Mouse (Mus musculus): ENCODE results near the gene Ablim1. TPM values are rescaled to one million over a fixed set of nuclear protein-coding genes. Genes with fewer than 3 reads are reported as not detected.

The Ablim1 gene
- total and polyA plus RNA-seq, 3 experiments, result 15.8 to 39.9 (median 33.6) TPM

DNA sequence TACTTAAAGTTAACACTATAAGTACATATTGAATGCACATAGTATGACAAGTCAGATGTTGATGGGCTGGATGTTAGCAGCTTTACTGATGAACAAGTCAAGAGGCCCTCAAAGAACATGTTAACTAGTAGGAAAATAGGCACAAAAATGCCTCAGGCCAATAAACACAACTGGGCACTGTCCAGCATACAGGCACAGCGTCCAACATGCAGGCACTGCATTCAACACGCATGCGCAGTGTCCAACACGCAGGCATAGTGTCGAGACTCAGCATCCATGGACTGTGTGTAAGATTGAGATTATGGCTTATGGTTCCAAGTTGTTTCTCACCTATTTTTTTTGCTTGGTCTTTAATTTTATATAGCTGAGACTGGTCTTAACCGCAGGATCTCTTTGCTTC lies 92.1 kb downstream of the Ablim1 start:
- no peak for DNase-seq

DNA sequence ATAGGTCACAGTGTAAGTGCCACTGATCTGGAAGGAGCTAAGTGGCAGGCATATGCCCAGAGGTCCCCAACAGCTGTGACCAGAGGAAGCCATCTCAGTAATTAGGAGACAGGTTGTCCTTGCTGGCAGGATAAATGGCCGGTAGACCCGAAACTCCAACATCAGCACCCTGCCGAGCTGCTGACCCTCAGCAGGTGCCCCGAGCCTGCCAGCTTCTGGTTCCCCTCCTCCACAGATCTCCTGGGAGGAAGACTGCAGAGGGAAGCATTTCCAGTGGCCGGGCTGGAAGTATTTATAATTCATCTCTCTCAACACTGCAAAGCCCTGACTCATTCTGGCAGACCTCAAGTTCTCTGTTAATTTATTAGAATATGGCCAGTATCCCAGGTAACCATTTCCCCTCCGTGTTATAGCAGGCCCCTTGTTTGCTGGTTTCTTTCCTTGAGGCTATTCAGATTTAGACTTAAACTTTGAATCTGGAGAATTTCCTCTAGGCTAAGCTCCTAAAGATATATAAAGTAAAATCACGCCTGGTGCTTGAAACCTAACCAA lies 93.0 kb downstream of the Ablim1 start:
- DNase-seq, result no peak

DNA sequence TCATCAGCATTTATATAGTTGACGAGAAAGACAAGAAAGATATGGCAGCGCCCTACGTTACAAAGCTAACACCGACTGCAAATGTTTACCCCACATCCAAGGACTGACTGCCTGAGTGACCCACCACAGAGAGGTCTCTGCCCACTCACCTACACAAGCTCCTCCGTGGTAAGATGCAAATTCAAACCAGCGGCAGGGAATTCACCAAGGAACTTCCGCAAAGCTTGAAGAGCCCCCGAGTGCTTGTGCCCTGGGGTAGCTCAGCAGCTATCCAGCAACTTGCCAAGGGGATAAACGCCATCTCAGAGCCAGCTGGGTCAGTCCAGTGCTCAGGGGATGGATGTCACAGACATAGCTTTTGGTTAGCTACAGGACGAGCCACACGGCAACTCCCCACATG lies 95.0 kb downstream of the Ablim1 start:
- DNase-seq, result no peak

DNA sequence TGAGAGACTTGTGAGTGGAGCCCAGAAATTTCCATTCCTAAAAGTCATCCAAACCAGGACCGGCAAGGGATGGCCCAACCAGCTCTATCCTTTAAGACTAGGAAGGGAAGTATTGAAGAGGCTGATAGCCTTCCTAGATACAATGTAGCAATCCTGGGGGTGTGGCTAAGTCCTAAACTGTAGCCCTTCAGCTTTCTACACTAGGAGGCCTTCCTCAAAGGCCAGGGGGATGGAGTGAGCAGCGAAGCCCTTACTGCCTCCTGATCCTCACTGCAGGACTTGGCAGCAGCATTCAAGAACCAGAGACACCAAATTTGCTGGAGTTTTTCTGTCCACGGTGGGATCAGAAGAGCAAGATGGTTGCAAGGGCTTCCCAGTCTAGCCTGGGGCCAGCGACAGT lies 97.6 kb downstream of the Ablim1 start:
- no peak for DNase-seq

DNA sequence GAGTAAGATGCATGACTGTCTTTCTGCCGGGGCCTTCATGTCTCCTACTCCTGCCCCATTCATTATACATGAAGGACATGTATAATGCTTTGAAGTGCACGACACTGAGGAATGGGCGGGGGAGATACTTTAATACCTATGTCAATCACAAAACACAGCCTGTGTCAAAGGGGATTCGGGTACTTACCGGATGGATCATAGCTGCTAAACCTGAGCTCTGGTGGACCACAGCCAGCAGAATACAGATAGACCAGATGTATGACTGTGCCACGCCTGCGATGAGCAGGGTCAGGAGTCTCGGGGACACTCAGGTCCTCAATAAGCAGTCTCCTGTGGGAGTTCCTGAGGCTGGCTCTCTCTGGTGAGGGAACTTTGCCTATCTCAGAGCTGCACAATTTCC lies 99.2 kb downstream of the Ablim1 start:
- no peak for DNase-seq

DNA sequence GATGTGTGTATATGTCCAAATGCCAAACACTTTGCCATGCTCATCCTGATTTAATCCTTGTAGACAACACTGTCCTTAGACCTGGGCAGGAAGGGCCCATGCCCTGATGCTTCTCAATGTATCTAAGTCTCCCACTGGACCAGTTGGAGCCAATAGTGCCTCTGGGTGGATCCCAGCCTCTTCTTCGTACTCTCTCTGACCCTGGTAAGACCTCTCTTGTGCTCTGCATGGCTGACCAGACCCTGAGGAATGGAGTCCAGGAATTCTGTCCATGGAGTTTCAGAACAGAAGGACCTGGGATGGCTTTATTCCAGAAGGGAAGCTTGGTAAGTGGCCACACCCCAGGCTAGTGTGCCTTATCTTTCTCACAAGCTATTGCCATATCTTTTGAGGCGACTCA lies 102.3 kb downstream of the Ablim1 start:
- no peak for DNase-seq

DNA sequence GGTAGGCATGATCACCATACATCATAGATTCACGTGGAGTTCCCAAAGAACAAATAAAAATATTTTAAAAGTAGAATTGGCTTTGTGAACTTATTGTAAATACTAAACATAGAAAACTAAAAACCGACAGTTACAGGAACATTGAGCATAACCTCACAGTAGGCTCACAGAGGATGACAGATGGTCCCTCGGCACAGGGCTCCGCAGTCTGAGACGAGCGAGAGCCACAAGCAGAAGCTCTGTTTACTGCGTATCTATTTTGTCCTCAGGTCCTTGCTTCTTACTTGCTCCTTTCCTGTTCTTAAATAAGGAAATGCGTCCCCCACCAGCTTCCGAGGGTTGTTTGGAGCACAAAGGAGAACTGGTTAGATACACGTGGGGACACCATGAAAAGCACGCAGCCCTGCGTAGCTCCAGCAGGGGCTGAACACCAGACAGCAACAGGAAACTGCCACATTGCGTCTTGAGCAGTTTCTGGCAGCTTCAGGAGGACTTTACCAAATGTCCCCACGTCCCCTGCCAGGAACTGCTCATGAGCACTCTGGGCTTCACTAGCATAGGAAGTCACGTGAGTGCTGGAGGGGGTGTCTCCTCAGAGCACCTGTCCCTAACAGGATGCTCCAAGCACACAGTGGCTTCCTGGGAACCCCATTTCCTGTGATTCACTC lies 103.1 kb downstream of the Ablim1 start:
- no peak for DNase-seq

DNA sequence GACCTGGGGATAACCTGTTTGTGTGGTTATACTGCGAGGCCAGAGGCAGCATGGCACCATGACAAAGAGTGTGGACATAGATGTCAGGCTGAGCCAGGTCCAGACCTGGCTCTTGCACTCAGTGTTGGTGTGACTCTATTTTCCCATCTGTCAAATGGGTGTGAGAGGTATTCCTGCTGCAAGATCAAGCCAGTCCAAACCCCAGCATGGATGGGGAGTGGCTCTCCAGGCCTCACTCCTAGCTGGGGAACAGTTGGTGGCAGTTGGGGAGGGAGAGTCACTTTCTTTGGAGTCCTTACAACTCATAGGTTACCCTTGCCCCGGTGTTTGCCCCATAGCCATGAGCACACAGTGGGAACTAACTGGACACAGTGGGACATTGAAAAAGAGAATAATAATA lies 103.8 kb downstream of the Ablim1 start:
- DNase-seq, result no peak

DNA sequence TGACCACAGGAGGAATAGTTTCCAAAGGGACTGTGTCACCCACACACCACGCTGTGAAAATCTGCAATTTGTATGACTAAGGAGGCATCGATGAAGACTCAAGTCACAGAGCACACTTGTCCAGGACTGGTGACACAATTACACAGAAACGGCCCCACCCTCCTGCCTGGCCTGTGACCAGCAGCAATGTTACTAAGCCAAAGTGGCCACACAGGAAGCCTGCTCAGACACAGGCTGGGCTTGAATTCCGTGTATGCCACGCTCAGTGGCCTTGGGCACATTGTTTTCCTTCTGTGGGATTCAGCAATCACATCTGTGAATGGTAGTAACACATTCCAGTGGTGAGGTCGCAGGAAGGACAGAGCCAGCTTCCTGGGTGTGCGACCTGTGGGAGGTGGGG lies 110.6 kb downstream of the Ablim1 start:
- peak; percentile 75 for DNase-seq

DNA sequence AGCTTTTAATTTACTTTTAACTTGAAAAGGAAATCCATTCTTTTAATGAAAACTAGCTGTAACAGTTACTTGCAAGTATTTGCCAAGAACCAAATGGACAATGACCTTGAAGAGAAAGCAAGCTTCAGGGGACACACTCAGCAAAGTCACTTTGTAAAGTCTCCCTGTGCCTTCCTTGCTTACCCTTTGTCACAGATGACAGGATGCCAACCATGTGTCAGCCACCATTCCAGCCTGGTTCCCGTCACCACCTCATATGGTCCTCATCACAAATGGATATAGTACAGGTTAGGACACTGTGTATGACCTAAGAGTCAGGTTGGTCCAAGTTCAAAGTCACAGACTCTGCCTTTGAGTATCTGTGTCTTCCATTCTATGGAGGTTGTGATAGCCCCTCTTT lies 112.2 kb downstream of the Ablim1 start:
- no peak for DNase-seq

DNA sequence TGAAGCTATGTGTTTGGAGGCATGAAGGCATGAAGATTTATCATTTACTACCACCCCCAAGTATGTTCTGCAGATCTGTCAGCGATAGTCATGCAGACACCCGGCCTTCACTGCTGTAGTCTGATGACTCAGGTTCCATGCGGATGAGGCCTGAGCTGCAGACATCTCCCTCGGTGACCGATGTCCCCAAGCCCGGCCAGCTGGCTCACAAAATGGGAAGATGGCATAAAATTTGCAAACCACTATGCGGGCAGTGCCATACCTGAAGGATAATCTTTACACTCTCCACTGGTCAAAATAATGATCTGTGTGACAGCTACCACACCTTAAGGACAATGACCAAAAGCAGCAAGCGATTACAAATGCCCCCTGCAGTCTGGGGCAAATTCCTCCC lies 113.6 kb downstream of the Ablim1 start:
- peak; percentile 51 for DNase-seq

DNA sequence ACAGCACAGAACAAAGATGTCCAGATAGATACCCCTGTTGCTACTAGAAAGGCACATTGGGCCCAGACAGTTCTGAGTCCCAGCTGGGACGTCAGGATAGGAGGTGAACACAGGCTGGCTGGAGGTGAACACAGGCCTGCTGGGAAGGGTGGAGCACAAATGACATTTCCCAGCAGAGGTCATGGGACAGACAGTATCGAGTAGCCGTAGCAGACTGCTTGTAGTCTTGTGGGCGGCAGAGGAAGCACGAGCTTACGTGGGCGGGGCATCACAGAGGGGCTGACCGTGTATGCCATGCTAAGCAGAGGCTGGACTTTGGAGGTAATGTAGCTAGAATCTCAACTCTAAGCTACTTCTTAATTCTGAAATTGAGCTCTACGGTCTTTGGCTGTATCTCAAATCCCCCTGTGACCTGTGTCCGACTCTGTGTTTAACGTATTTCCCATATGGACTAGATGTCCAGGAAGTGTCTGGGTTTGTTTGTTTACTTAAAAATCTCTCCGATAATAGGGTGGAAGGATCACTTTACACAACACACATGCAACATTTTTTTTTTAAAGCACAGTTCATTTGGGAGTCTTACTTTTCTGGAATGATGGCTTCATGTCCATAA lies 114.1 kb downstream of the Ablim1 start:
- DNase-seq, result no peak

DNA sequence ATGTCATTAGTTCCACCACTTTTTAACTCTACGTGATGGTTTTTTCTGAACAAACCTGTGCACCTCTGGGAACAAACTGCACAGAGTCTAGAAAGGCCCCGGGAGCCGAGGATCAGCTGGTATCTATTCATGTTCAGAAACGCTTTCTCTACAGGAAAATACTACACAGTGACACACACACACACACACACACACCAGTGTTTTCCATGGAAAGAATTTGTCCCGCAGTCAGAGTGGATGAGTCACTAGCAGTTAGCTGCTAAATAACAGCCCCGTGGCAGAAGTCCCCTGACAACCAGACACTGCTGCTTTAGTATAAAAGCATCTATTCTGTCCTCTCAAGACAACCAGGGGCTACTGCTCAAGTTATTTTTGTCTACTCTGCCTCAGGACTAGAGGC lies 115.4 kb downstream of the Ablim1 start:
- peak; percentile 48 for DNase-seq

DNA sequence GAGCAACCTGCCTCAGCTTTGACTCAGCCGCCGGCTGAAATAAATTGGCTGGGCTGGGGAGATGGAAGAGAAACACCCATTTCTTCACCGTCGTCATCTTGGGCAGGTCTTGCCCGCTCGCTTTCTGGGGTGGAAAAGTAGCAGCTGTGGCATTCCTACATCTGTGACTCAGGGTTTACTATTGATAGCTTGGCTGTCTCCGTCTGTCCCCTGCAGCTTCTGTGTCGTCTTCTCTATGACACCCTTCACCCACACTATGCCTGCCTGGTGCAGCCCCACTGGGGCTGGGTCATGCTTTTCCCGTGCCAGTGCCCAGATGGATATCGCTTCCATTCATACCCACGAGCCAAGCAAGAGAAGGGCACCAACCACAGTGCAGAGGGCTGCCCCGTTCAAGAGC lies 116.2 kb downstream of the Ablim1 start:
- DNase-seq, result no peak

DNA sequence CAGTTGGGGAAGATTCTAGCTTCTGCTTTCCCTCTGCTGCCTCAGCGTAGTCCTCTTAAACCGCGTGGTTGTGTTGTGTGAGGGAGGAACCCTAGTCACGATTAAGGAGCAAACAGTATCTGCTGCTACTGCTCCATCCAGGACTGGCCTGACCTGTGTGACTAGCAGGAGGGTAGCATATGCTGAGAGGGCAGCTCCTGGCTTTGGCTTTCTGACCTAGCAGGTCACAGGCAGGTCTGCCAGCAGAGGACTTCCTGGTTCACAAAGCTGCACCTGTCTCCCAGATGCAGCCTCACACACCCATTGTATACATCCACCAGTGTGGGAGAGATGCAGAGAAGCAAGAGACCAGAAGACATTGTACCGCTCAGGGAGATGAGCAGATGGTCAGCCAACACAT lies 116.7 kb downstream of the Ablim1 start:
- no peak for DNase-seq

DNA sequence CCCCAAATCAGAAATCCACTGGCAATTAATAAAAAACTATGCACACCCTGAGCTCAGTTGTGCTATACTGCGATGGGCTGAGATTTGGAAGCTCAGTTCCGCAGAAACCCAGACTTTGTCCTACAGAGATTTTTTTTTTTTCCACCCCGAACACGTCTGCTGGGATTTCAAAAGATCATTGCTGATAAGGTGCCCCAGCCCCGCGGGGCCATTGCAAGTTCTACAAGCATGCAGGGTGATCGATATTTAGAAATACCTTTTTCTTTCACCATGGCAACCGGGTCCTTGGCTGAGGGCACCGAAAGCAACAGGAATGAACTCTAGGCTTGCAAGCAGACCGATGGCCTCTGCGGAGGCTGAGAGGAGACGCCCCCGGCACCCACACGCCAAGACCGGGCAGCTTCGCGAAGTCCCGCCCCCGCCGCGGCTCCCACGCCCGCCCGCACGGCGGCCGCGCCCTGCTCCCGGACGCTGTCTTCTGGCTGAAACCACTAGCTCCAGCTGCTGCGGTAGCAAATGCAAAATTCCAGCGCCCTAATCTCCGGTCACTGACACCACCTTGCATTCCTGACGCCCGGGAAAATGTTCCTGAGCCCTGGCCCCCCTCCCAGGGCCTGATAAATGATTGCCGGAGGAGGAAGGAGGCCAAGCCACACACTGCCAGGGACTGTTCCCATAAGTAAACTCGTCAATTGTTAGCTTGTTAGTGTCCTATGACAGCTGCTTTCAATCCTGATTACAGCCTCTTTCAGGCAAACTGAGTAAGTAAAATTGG lies 117.5 kb downstream of the Ablim1 start:
- peak; percentile 86 for DNase-seq

DNA sequence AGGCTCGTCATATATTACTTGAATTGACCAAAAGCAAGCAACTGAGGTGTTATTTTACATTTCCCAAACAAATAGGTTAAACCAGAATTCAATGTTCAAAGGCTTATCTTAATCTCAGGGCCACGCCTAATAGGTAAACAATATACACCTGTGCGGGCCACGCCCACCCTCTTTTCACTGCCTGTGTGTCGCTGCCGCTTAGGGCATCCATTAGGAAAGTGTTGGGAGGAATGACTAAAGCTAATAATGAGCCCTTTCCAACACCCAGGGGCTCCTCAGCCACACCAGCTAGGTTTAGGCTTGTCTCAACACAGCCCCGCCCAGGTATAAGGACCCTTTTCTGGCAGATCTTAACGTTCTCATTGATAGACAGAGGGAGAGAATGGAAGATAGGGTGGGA lies 118.1 kb downstream of the Ablim1 start:
- DNase-seq, result no peak

DNA sequence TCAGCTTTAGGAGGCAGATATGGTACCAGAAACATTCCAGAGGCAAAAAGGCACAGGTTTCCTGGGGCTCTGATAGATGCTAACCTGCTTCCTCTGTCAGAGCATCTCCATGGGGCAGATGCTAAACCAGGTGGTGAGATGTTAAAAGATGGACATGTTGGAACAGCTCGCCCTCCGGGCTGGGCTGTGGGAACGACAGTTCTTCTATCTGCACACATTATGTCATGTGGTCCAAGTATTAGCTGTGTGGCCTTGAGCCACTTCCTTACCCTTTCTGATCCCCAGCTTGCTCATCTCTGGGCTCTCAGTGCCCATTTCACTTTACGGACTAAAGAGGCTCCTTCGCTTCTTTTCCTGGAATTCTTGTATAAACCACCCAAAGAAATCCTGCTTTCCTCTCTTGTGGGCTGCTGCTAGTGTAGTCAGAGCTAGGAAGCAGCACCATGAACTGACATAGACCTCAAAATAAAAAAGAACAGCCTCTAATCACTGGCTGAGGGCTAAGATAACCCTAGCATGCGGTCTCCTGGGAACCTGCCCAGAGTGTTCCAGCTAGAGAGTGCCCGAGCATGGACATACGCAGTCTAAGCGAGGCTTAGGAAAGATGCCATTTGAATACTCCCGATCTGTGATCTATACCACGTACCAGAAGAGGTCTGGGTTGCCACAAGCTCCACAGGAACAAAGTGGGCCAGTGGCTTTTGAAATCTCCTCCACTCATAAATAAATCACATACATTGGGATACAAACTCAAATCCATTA lies 119.4 kb downstream of the Ablim1 start:
- no peak for DNase-seq

DNA sequence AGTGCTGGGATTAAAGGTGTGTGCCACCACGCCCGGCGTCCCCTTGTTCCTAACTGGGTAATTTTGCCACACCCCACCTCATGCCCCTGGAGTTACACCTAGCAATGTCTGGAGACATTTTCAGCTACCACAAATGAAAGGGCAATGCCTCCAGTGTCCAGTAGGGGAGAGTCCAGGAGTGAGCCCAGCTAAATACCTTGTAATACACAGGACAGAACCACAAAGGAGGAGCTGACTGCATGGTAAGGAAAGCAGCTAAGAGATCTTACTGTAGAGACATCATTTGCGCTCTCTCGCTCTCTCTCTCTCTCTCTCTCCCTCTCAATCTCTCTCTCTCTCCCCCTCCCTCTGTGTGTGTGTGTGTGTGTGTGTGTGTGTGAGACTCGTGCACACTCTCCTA lies 120.8 kb downstream of the Ablim1 start:
- DNase-seq, result no peak

DNA sequence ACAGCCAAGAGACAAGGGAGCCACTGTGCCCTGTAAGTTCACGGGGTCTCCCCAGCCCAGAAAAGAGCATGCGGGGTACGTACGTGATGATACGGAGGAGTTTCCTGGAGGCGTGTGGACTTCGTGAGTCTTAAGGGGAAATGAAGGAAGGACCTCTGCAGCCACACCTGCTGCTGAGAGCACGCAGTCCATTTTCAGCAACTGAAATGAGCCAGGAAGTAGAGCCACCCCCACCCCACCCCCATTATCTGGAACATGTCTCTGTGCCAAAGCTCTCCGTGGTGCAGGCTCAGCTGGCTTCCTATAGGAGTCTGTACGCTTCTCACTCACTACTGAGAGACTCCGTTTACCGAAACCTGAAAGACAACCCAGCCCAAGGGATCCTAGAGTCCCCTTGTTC lies 121.3 kb downstream of the Ablim1 start:
- DNase-seq, result no peak

DNA sequence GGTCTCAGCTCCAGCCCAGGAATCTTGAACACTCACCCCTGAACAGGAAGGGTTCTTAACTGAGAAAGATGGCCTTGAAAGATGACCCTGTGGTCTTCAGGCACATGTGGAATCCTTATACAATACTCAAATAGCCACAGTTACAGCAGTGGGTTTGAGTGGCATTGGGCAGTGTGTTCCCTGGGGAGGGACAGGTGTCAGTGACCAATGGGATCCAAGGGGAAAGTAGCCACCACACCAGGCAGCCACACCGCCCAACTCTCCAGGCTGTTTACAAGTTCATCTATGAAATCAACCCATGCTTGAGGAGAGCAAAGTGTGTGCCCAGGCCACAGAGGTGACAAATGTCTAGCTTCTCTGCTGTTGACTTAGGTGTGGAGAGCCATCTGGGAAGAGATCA lies 123.6 kb downstream of the Ablim1 start:
- no peak for DNase-seq

DNA sequence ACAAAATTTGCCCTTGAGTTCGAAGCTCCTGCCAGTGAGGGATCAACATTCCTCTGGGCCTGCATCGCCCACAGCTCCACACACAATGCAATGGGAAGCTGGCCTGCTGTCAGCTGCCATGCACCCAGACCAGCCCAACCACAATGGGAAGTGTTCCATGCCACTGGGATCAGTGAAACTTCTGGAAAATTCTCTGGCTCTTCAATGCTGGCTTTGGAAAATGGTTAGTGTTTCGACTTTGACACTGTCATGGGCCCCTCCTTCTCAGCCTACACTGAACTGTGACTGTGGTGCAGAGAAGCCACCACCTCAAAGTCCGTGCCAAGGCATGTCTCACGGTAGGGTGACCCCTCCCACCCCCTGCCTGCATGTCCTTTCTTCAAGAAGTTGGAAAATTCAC lies 125.3 kb downstream of the Ablim1 start:
- DNase-seq, result no peak

DNA sequence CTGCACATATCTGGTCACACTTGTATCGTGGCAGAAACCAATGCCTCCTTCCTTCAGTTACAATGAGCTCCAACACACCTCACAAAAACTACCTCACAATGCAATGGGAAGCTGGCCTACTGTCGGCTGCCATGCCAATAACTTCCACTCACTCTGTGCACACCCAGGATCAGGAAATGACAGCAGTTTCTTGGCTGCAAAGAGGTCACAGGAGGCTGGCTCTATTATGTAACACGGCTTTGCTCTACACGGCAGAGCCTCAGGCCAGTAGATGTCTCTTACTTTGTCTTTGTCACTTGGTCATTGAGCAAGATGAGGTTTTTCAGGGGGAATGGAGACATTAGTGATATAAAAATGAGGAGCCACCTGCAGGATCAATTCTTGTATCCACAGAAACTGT lies 126.2 kb downstream of the Ablim1 start:
- no peak for DNase-seq

All from adrenal gland, adult 2 months (tissue).